Mouse (Mus musculus) liver, postnatal 0 days (tissue): Measurements from ENCODE around the gene Gm10490.

Experiments used
- CTCF ChIP-seq: sonication (generic); IDR thresholded peaks from 2 replicates; pipeline ENCODE4 v1.5.1; 2016; ENCODE audit warnings: antibody characterized with exemption, low read depth
- EP300 ChIP-seq: IDR thresholded peaks from 2 replicates; pipeline ENCODE4 v1.6.1; 2016; ENCODE audit warnings: antibody characterized with exemption, low read depth, mild to moderate bottlenecking

- TF ChIP-seq CTCF (no peak), EP300 (no peak)
Observed at GRCm38 (mm10) chrX:7898211-7898610, 11.1 kb upstream of the Gm10490 start.
